Mouse (Mus musculus): ENCODE results near the gene Cacng8. TPM values are rescaled to one million over a fixed set of nuclear protein-coding genes. Genes with fewer than 3 reads are reported as not detected.

The Cacng8 gene
- polyA plus RNA-seq, 1 experiment from 2014 or later: 12.5 TPM

GRCm38 (mm10) chr7:3425141-3425540 is 34.7 kb downstream of the Cacng8 start:
- H3K27me3 ChIP-seq (ENCODE audit: control insufficient read depth, insufficient read depth, low read length): peaks cover 34% of the 10 kb centered on the region
- WGBS: 88% methylated on average over 5 of the region's 5 CpGs
- H3K4me1 ChIP-seq (ENCODE audit: control insufficient read depth, insufficient read depth, low read length): 0 out of 2 replicates have a peak, but pooled peaks cover 7% of the 10 kb centered on the region
- DNase-seq (no peak), ATAC-seq (ENCODE audit: low FRiP score, low TSS enrichment) (no peak)
- no peak overlapping the region for H3K27ac ChIP-seq (replicated peaks; ENCODE audit: low read depth, low read length)
- H3K36me3 ChIP-seq (ENCODE audit: control insufficient read depth, insufficient read depth, low read length): no peaks in the 10 kb centered on the region
- H3K9me3 ChIP-seq (ENCODE audit: control insufficient read depth, low read length): no peaks in the 10 kb centered on the region
- no peak overlapping the region for H3K9ac ChIP-seq (replicated peaks; ENCODE audit: low read length)
- H3K4me3 ChIP-seq (replicated peaks; ENCODE audit: low read depth, low read length): no peak overlapping the region
- H3K4me2 ChIP-seq (ENCODE audit: low read length): no peak overlapping the region

- Histone ChIP-seq H3K27ac (replicated peaks; ENCODE audit: low read depth, low read length) (no peak overlapping the region), H3K36me3 (ENCODE audit: control insufficient read depth, insufficient read depth, low read length) (no peaks in the 10 kb centered on the region), H3K9me3 (ENCODE audit: control insufficient read depth, low read length) (no peaks in the 10 kb centered on the region), H3K4me2 (ENCODE audit: low read length) (no peak overlapping the region), H3K9ac (replicated peaks; ENCODE audit: low read length) (no peak overlapping the region), H3K27me3 (ENCODE audit: control insufficient read depth, insufficient read depth, low read length) (peaks cover 5% of the 10 kb centered on the region), H3K4me3 (replicated peaks; ENCODE audit: low read depth, low read length) (no peak overlapping the region), H3K4me1 (ENCODE audit: control insufficient read depth, insufficient read depth, low read length) (no peaks in the 10 kb centered on the region)
- no peak for DNase-seq
- ATAC-seq (ENCODE audit: low FRiP score, low TSS enrichment): no peak
- 81% methylated on average over 6 of the region's 6 CpGs for WGBS
Measured at GRCm38 (mm10) chr7:3430161-3430560, 39.7 kb downstream of the Cacng8 start.

- no peak overlapping the region for H3K27ac ChIP-seq (replicated peaks; ENCODE audit: low read depth, low read length)
- no peaks in the 10 kb centered on the region for H3K9me3 ChIP-seq (ENCODE audit: control insufficient read depth, low read length)
- H3K9ac ChIP-seq (replicated peaks; ENCODE audit: low read length): no peak overlapping the region
- no peaks in the 10 kb centered on the region for H3K4me1 ChIP-seq (ENCODE audit: control insufficient read depth, insufficient read depth, low read length)
- H3K4me2 ChIP-seq (ENCODE audit: low read length): no peak overlapping the region
- ATAC-seq (ENCODE audit: low FRiP score, low TSS enrichment) (no peak), DNase-seq (no peak)
- H3K36me3 ChIP-seq (ENCODE audit: control insufficient read depth, insufficient read depth, low read length): no peaks in the 10 kb centered on the region
- H3K4me3 ChIP-seq (replicated peaks; ENCODE audit: low read depth, low read length): no peak overlapping the region
- H3K27me3 ChIP-seq (ENCODE audit: control insufficient read depth, insufficient read depth, low read length): no peaks in the 10 kb centered on the region
- 86% methylated on average over 1 of the region's 1 CpGs for WGBS
Measured at GRCm38 (mm10) chr7:3432066-3432465, 41.6 kb downstream of the Cacng8 start.

GRCm38 (mm10) chr7:3437941-3438340 is 47.5 kb downstream of the Cacng8 start:
- Histone ChIP-seq H3K27ac (replicated peaks; ENCODE audit: low read depth, low read length) (no peak overlapping the region), H3K36me3 (ENCODE audit: control insufficient read depth, insufficient read depth, low read length) (no peaks in the 10 kb centered on the region), H3K27me3 (ENCODE audit: control insufficient read depth, insufficient read depth, low read length) (no peaks in the 10 kb centered on the region), H3K4me3 (replicated peaks; ENCODE audit: low read depth, low read length) (no peak overlapping the region), H3K9me3 (ENCODE audit: control insufficient read depth, low read length) (no peaks in the 10 kb centered on the region), H3K4me1 (ENCODE audit: control insufficient read depth, insufficient read depth, low read length) (no peaks in the 10 kb centered on the region), H3K9ac (replicated peaks; ENCODE audit: low read length) (no peak overlapping the region), H3K4me2 (ENCODE audit: low read length) (no peak overlapping the region)
- DNase-seq (peak; percentile 30), ATAC-seq (ENCODE audit: low FRiP score, low TSS enrichment) (no peak)
- WGBS: 44% methylated on average over 5 of the region's 5 CpGs

GRCm38 (mm10) chr7:3439984-3440383 is 49.5 kb downstream of the Cacng8 start:
- DNase-seq: no peak
- ATAC-seq (ENCODE audit: low FRiP score, low TSS enrichment): no peak
- no peaks in the 10 kb centered on the region for H3K36me3 ChIP-seq (ENCODE audit: control insufficient read depth, insufficient read depth, low read length)
- 92% methylated on average over 10 of the region's 11 CpGs for WGBS
- no peak overlapping the region for H3K4me2 ChIP-seq (ENCODE audit: low read length)
- no peak overlapping the region for H3K9ac ChIP-seq (replicated peaks; ENCODE audit: low read length)
- H3K4me3 ChIP-seq (replicated peaks; ENCODE audit: low read depth, low read length): no peak overlapping the region
- no peak overlapping the region for H3K27ac ChIP-seq (replicated peaks; ENCODE audit: low read depth, low read length)
- H3K4me1 ChIP-seq (ENCODE audit: control insufficient read depth, insufficient read depth, low read length): no peaks in the 10 kb centered on the region
- no peaks in the 10 kb centered on the region for H3K27me3 ChIP-seq (ENCODE audit: control insufficient read depth, insufficient read depth, low read length)
- no peaks in the 10 kb centered on the region for H3K9me3 ChIP-seq (ENCODE audit: control insufficient read depth, low read length)

GRCm38 (mm10) chr7:3440526-3440925 is 50.0 kb downstream of the Cacng8 start:
- H3K4me1 ChIP-seq (ENCODE audit: control insufficient read depth, insufficient read depth, low read length): no peaks in the 10 kb centered on the region
- DNase-seq: peak; percentile 24
- H3K9me3 ChIP-seq (ENCODE audit: control insufficient read depth, low read length): no peaks in the 10 kb centered on the region
- H3K27me3 ChIP-seq (ENCODE audit: control insufficient read depth, insufficient read depth, low read length): no peaks in the 10 kb centered on the region
- no peak for ATAC-seq (ENCODE audit: low FRiP score, low TSS enrichment)
- H3K4me3 ChIP-seq (replicated peaks; ENCODE audit: low read depth, low read length): no peak overlapping the region
- H3K4me2 ChIP-seq (ENCODE audit: low read length): no peak overlapping the region
- H3K9ac ChIP-seq (replicated peaks; ENCODE audit: low read length): no peak overlapping the region
- no peaks in the 10 kb centered on the region for H3K36me3 ChIP-seq (ENCODE audit: control insufficient read depth, insufficient read depth, low read length)
- WGBS: 70% methylated on average over 8 of the region's 8 CpGs
- no peak overlapping the region for H3K27ac ChIP-seq (replicated peaks; ENCODE audit: low read depth, low read length)

GRCm38 (mm10) chr7:3442476-3443062 is 52.1 kb downstream of the Cacng8 start:
- DNase-seq (no peak), ATAC-seq (ENCODE audit: low FRiP score, low TSS enrichment) (no peak)
- no peaks in the 10 kb centered on the region for H3K4me1 ChIP-seq (ENCODE audit: control insufficient read depth, insufficient read depth, low read length)
- no peaks in the 10 kb centered on the region for H3K9me3 ChIP-seq (ENCODE audit: control insufficient read depth, low read length)
- H3K36me3 ChIP-seq (ENCODE audit: control insufficient read depth, insufficient read depth, low read length): no peaks in the 10 kb centered on the region
- H3K4me3 ChIP-seq (replicated peaks; ENCODE audit: low read depth, low read length): no peak overlapping the region
- no peak overlapping the region for H3K4me2 ChIP-seq (ENCODE audit: low read length)
- H3K27me3 ChIP-seq (ENCODE audit: control insufficient read depth, insufficient read depth, low read length): no peaks in the 10 kb centered on the region
- H3K9ac ChIP-seq (replicated peaks; ENCODE audit: low read length): no peak overlapping the region
- H3K27ac ChIP-seq (replicated peaks; ENCODE audit: low read depth, low read length): no peak overlapping the region
- 88% methylated on average over 10 of the region's 10 CpGs for WGBS

- H3K4me3 ChIP-seq (replicated peaks; ENCODE audit: low read depth, low read length): no peak overlapping the region
- no peaks in the 10 kb centered on the region for H3K4me1 ChIP-seq (ENCODE audit: control insufficient read depth, insufficient read depth, low read length)
- H3K36me3 ChIP-seq (ENCODE audit: control insufficient read depth, insufficient read depth, low read length): no peaks in the 10 kb centered on the region
- DNase-seq (no peak), ATAC-seq (ENCODE audit: low FRiP score, low TSS enrichment) (no peak)
- WGBS: 88% methylated on average over 3 of the region's 3 CpGs
- no peak overlapping the region for H3K9ac ChIP-seq (replicated peaks; ENCODE audit: low read length)
- H3K27ac ChIP-seq (replicated peaks; ENCODE audit: low read depth, low read length): no peak overlapping the region
- no peaks in the 10 kb centered on the region for H3K27me3 ChIP-seq (ENCODE audit: control insufficient read depth, insufficient read depth, low read length)
- H3K9me3 ChIP-seq (ENCODE audit: control insufficient read depth, low read length): no peaks in the 10 kb centered on the region
- H3K4me2 ChIP-seq (ENCODE audit: low read length): no peak overlapping the region
Measured at GRCm38 (mm10) chr7:3444678-3445077, 54.2 kb downstream of the Cacng8 start.

GRCm38 (mm10) chr7:3446584-3446983 is 56.1 kb downstream of the Cacng8 start:
- no peaks in the 10 kb centered on the region for H3K27me3 ChIP-seq (ENCODE audit: control insufficient read depth, insufficient read depth, low read length)
- H3K27ac ChIP-seq (replicated peaks; ENCODE audit: low read depth, low read length): no peak overlapping the region
- ATAC-seq (ENCODE audit: low FRiP score, low TSS enrichment): no peak
- no peak overlapping the region for H3K4me2 ChIP-seq (ENCODE audit: low read length)
- no peak overlapping the region for H3K4me3 ChIP-seq (replicated peaks; ENCODE audit: low read depth, low read length)
- no peak for DNase-seq
- no peaks in the 10 kb centered on the region for H3K9me3 ChIP-seq (ENCODE audit: control insufficient read depth, low read length)
- H3K36me3 ChIP-seq (ENCODE audit: control insufficient read depth, insufficient read depth, low read length): no peaks in the 10 kb centered on the region
- 83% methylated on average over 3 of the region's 3 CpGs for WGBS
- H3K9ac ChIP-seq (replicated peaks; ENCODE audit: low read length): no peak overlapping the region
- H3K4me1 ChIP-seq (ENCODE audit: control insufficient read depth, insufficient read depth, low read length): no peaks in the 10 kb centered on the region
